ENCODE assay signal across 8 mouse cellular contexts in the genomic region with DNA sequence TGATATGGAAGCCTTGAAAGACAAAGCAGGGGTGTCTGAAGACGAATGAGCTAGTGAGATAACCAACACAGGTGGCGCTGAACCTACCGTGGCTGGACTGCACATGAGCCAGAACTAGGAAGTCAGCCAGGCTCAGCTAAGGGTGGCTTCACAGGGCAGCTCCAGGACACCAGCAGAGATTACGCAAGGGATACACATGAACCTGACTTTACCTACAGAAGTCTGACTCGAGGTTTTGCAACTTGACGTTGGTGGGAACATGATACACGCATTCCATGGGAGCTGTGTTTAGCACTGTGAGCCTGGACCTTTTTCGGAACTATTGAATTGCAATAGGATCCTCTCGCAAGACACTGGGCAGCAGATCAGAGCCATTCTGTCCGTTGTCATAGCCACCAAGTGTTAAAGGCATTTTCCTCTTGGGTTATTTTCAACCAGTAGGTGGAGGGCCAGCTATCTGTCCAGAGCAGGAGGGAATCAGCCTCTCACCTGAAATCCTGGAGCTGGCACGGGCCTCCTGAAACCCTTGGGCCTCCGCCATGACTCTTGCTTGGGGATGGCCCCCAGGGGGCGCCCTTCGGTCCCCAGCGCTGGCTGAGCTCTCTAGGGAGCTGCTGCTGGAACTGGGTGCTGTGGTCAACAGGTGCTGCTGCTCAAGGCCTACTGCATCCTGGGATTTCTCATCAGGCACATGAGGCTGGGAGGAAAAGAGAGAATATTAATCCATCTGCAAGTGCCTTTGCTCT. TPM values are rescaled to one million over a fixed set of nuclear protein-coding genes. Genes with fewer than 3 reads are reported as not detected.
A peak's percentile ranks its signal among the peaks of the same experiment; 100 is the strongest.
DNase-seq lines count a peak whose midpoint lies in the region; ATAC-seq and TF ChIP-seq lines count a peak whose summit lies in the region.

No protein-coding gene starts in this region.

- no peaks in the 10 kb centered on the region for H3K4me1 ChIP-seq in midbrain, postnatal 0 days (ENCODE audit: insufficient read depth, low read length)
- H3K4me1 ChIP-seq in midbrain, embryonic 13.5 days (replicated peaks) = no peaks in the 10 kb centered on the region; the same call in 1 of the 2 replicates
- peaks cover 6% of the 10 kb centered on the region; the same call in 1 of the 2 replicates for H3K4me1 ChIP-seq in hindbrain, embryonic 14.5 days (replicated peaks; ENCODE audit: control insufficient read depth, insufficient read depth, low read length)

- H3K27me3 ChIP-seq in midbrain, postnatal 0 days (ENCODE audit: insufficient read depth, low read length) = no peaks in the 10 kb centered on the region
- no peaks in the 10 kb centered on the region for H3K27me3 ChIP-seq in midbrain, embryonic 13.5 days
- H3K27me3 ChIP-seq in hindbrain, embryonic 14.5 days (ENCODE audit: control insufficient read depth, insufficient read depth, low read length) = no peaks in the 10 kb centered on the region

- peak; percentile 33 for TF ChIP-seq CTCF in midbrain, postnatal 0 days (IDR thresholded peaks at IDR 0.05)

- ATAC-seq in midbrain, postnatal 0 days (ENCODE audit: low FRiP score) = no peak
- ATAC-seq in midbrain, embryonic 13.5 days = no peak
- ATAC-seq in erythroblast, adult 5-6 weeks (replicated peaks; ENCODE audit: low FRiP score, poor library complexity, severe bottlenecking) = 0 out of 2 replicates have a peak, but pooled peaks have one; percentile 43
- ATAC-seq in hindbrain, embryonic 14.5 days (ENCODE audit: low FRiP score) = no peak

- H3K36me3 ChIP-seq in midbrain, postnatal 0 days (ENCODE audit: insufficient read depth, low read length) = no peaks in the 10 kb centered on the region; the same call in 1 of the 2 replicates
- H3K36me3 ChIP-seq in midbrain, embryonic 13.5 days = no peaks in the 10 kb centered on the region
- no peaks in the 10 kb centered on the region for H3K36me3 ChIP-seq in hindbrain, embryonic 14.5 days (replicated peaks; ENCODE audit: control insufficient read depth, insufficient read depth)

- no peak overlapping the region for H3K4me2 ChIP-seq in midbrain, postnatal 0 days (ENCODE audit: low read depth, low read length, poor library complexity, severe bottlenecking)
- no peak overlapping the region for H3K4me2 ChIP-seq in midbrain, embryonic 13.5 days (replicated peaks)
- H3K4me2 ChIP-seq in hindbrain, embryonic 14.5 days (replicated peaks) = no peak overlapping the region

- no peak overlapping the region for H3K4me3 ChIP-seq in midbrain, postnatal 0 days (ENCODE audit: low read depth, low read length)
- H3K4me3 ChIP-seq in midbrain, embryonic 13.5 days (replicated peaks) = no peak overlapping the region
- no peak overlapping the region for H3K4me3 ChIP-seq in hindbrain, embryonic 14.5 days (replicated peaks; ENCODE audit: low read length)

- H3K9me3 ChIP-seq in midbrain, postnatal 0 days (ENCODE audit: low read length) = no peaks in the 10 kb centered on the region
- no peaks in the 10 kb centered on the region for H3K9me3 ChIP-seq in midbrain, embryonic 13.5 days
- no peaks in the 10 kb centered on the region for H3K9me3 ChIP-seq in hindbrain, embryonic 14.5 days (ENCODE audit: control insufficient read depth, low read length)

- peak; percentile 3 for DNase-seq in cerebellum, adult 11 months
- no peak for DNase-seq in cerebellum, adult 11-12 months
- no peak for DNase-seq in midbrain, postnatal 0 days (ENCODE audit: low spot score)
- peak; percentile 53 for DNase-seq in lung, postnatal 10 days
- DNase-seq in thymus, postnatal 36 days = peak; percentile 66 to 70
- DNase-seq in hindbrain, embryonic 14.5 days (ENCODE audit: low spot score) = no peak

- H3K27ac ChIP-seq in midbrain, postnatal 0 days (ENCODE audit: low read depth, low read length) = no peak overlapping the region
- H3K27ac ChIP-seq in midbrain, embryonic 13.5 days = no peak overlapping the region
- H3K27ac ChIP-seq in hindbrain, embryonic 14.5 days = no peak overlapping the region

- no peak overlapping the region for H3K9ac ChIP-seq in midbrain, postnatal 0 days (replicated peaks; ENCODE audit: low read length, poor library complexity, severe bottlenecking)
- no peak overlapping the region for H3K9ac ChIP-seq in midbrain, embryonic 13.5 days (replicated peaks)
- H3K9ac ChIP-seq in hindbrain, embryonic 14.5 days = no peak overlapping the region

- 65% methylated on average over 15 of the region's 15 CpGs for WGBS in midbrain, postnatal 0 days
- WGBS in midbrain, embryonic 13.5 days = 67% methylated on average over 15 of the region's 15 CpGs
- WGBS in hindbrain, embryonic 14.5 days = 70% methylated on average over 15 of the region's 15 CpGs

RNA-seq across cellular contexts. Expression of a gene that starts 24.6 kb away (rescaled TPM):
- 35.6 and 36.5 TPM in 2 replicates for total RNA-seq in midbrain, postnatal 0 days (2014; rRNA removed)
- polyA plus RNA-seq in midbrain, postnatal 0 days (2015; fragmentation: Nextera tagmentation; extraction: Ambion mirVana) = 7.8 and 9.1 TPM in 2 replicates
- 8.1 and 9.4 TPM in 2 replicates for polyA plus RNA-seq in midbrain, embryonic 13.5 days (2015; fragmentation: Nextera tagmentation; extraction: Ambion mirVana)
- 33.9 and 44.2 TPM in 2 replicates for total RNA-seq in erythroblast, adult 5-6 weeks (2015; ENCODE audit: low replicate concordance)
- 38.5 and 46.0 TPM in 2 replicates for total RNA-seq in erythroblast, adult 5-6 weeks (2017; ENCODE audit: low replicate concordance)
- polyA plus RNA-seq in hindbrain, embryonic 14.5 days (2014; fragmentation: Nextera tagmentation; extraction: Ambion mirVana) = 12.1 and 12.7 TPM in 2 replicates

RNA-seq across cellular contexts. Expression of a gene that starts 27.3 kb away (rescaled TPM):
- 7.1 and 7.5 TPM in 2 replicates for total RNA-seq in midbrain, postnatal 0 days (2014; rRNA removed)
- polyA plus RNA-seq in midbrain, postnatal 0 days (2015; fragmentation: Nextera tagmentation; extraction: Ambion mirVana) = 2.6 and 2.8 TPM in 2 replicates
- 1.8 and 2.0 TPM in 2 replicates for polyA plus RNA-seq in midbrain, embryonic 13.5 days (2015; fragmentation: Nextera tagmentation; extraction: Ambion mirVana)
- total RNA-seq in erythroblast, adult 5-6 weeks (2015; ENCODE audit: low replicate concordance) = 10.6 and 19.9 TPM in 2 replicates
- total RNA-seq in erythroblast, adult 5-6 weeks (2017; ENCODE audit: low replicate concordance) = 10.0 and 12.1 TPM in 2 replicates
- polyA plus RNA-seq in hindbrain, embryonic 14.5 days (2014; fragmentation: Nextera tagmentation; extraction: Ambion mirVana) = 4.4 and 4.7 TPM in 2 replicates

Comparison
In these comparisons a context has a peak if more than half of its experiments do, and no peak if none do; other contexts are left out.
1. DNase-seq: peak in cerebellum, adult 11 months (single experiment), lung, postnatal 10 days (single experiment) and thymus, postnatal 36 days (2 of 2); none in cerebellum, adult 11-12 months (single experiment), midbrain, postnatal 0 days (single experiment) and hindbrain, embryonic 14.5 days (single experiment).